Mouse (Mus musculus) midbrain, embryonic 14.5 days (tissue): ENCODE measurements around the gene Stambp. TPM values are rescaled to one million over a fixed set of nuclear protein-coding genes. Genes with fewer than 3 reads are reported as not detected.
"Not testable (repeated sequence)": the region's sequence is repeated elsewhere in the genome, so short reads cannot be mapped to it uniquely, and the experiment has no call there.

ENCODE experiments used
- ATAC-seq: fragments of 200-750 bp; cut with Nextera tagmentation; 2 replicates; pipeline ENCODE4 v1.8.0; 2017; ENCODE audit warnings: moderate number of reproducible peaks, moderate library complexity; ENCODE audit not compliant: low FRiP score, low TSS enrichment
- DNase-seq: peaks from one replicate; pipeline ENCODE4 v3.0.0-alpha.2; 2015
- H3K27ac ChIP-seq: fragments of 300-500 bp; sonication (generic); replicated peaks from 2 replicates; pipeline ENCODE4 v1.5.1; 2014; ENCODE audit warnings: mild to moderate bottlenecking, low read depth, low read length, moderate library complexity
- H3K27me3 ChIP-seq: fragments of 300-500 bp; sonication (generic); 2 replicates; pipeline ENCODE4 v1.6.1; 2014; ENCODE audit warnings: low read length, control low read depth, mixed read lengths; ENCODE audit not compliant: control insufficient read depth, insufficient read depth
- H3K36me3 ChIP-seq: fragments of 300-500 bp; sonication (generic); 2 replicates; pipeline ENCODE4 v1.6.1; 2014; ENCODE audit warnings: low read length, control low read depth; ENCODE audit not compliant: control insufficient read depth, insufficient read depth
- H3K4me1 ChIP-seq: fragments of 300-500 bp; sonication (generic); 2 replicates; pipeline ENCODE4 v1.6.1; 2014; ENCODE audit warnings: mild to moderate bottlenecking, antibody characterized with exemption, low read length, control low read depth; ENCODE audit not compliant: control insufficient read depth, insufficient read depth
- H3K4me2 ChIP-seq: fragments of 300-500 bp; sonication (generic); 2 replicates; pipeline ENCODE4 v1.6.1; 2014; ENCODE audit warnings: mild to moderate bottlenecking, low read length, moderate library complexity
- H3K4me3 ChIP-seq: fragments of 300-500 bp; sonication (generic); replicated peaks from 2 replicates; pipeline ENCODE4 v1.5.1; 2014; ENCODE audit warnings: low read depth, low read length
- H3K9ac ChIP-seq: fragments of 300-500 bp; sonication (generic); replicated peaks from 2 replicates; pipeline ENCODE4 v1.6.1; 2014; ENCODE audit warnings: mild to moderate bottlenecking, low read length, moderate library complexity
- H3K9me3 ChIP-seq: fragments of 300-500 bp; sonication (generic); 2 replicates; pipeline ENCODE4 v1.6.1; 2016; ENCODE audit warnings: low read length, control low read depth, mixed read lengths; ENCODE audit not compliant: control insufficient read depth
- WGBS: fragments of 180-500 bp; shearing (Covaris S2); extraction: QIAGEN DNeasy Blood & Tissue Kit; methylation state at CpG from one replicate; pipeline ENCODE4 v1.1.7; 2014; 5-methylcytosine and 5-hydroxymethylcytosine counted together
- polyA plus RNA-seq: library from polyadenylated mRNA; unstranded; fragments of >200 nt; fragmentation: Nextera tagmentation; extraction: Ambion mirVana; gene quantifications from 2 replicates; pipeline ENCODE4 v1.2.1, GENCODE M21; 2014

Stambp gene
- polyA plus RNA-seq, 1 experiment from 2014 or later = 63.6 TPM

GRCm38 (mm10) chr6:83598646-83599045 lies 26.1 kb upstream of the Stambp start:
- Histone ChIP-seq H3K27me3 (no peaks in the 10 kb centered on the region), H3K36me3 (no peaks in the 10 kb centered on the region), H3K4me3 (peak overlapping the region; percentile 33), H3K9ac (peak overlapping the region; percentile 62), H3K4me1 (no peaks in the 10 kb centered on the region), H3K4me2 (peak overlapping the region; percentile 65), H3K27ac (no peak overlapping the region), H3K9me3 (no peaks in the 10 kb centered on the region)
- WGBS = 8% methylated on average over 9 of the region's 9 CpGs
- DNase-seq (peak; percentile 85), ATAC-seq (0 out of 2 replicates have a peak, but pooled peaks have one; percentile 6)

- WGBS = 75% methylated on average over 3 of the region's 3 CpGs
- ATAC-seq (no peak), DNase-seq (no peak)
- no peak overlapping the region for H3K4me2 ChIP-seq
- H3K4me3 ChIP-seq = no peak overlapping the region
- no peaks in the 10 kb centered on the region for H3K4me1 ChIP-seq
- no peak overlapping the region for H3K9ac ChIP-seq
- H3K27ac ChIP-seq = no peak overlapping the region
- H3K27me3 ChIP-seq = no peaks in the 10 kb centered on the region
- H3K36me3 ChIP-seq = no peaks in the 10 kb centered on the region
- no peaks in the 10 kb centered on the region for H3K9me3 ChIP-seq
Observed at GRCm38 (mm10) chr6:83597988-83598387, 25.5 kb upstream of the Stambp start.

GRCm38 (mm10) chr6:83595035-83595434 lies 22.5 kb upstream of the Stambp start:
- DNase-seq = no peak
- no peaks in the 10 kb centered on the region for H3K36me3 ChIP-seq
- H3K27ac ChIP-seq = no peak overlapping the region
- no peak overlapping the region for H3K4me3 ChIP-seq
- ATAC-seq = no peak
- no peak overlapping the region for H3K4me2 ChIP-seq
- no peak overlapping the region for H3K9ac ChIP-seq
- 91% methylated on average over 2 of the region's 2 CpGs for WGBS
- no peaks in the 10 kb centered on the region for H3K9me3 ChIP-seq
- no peaks in the 10 kb centered on the region for H3K27me3 ChIP-seq
- no peaks in the 10 kb centered on the region for H3K4me1 ChIP-seq

- no peak for ATAC-seq
- WGBS = 81% methylated on average over 7 of the region's 7 CpGs
- Histone ChIP-seq H3K27ac (no peak overlapping the region), H3K27me3 (no peaks in the 10 kb centered on the region), H3K4me1 (no peaks in the 10 kb centered on the region), H3K9ac (no peak overlapping the region), H3K4me2 (no peak overlapping the region), H3K36me3 (no peaks in the 10 kb centered on the region), H3K4me3 (no peak overlapping the region), H3K9me3 (no peaks in the 10 kb centered on the region)
- DNase-seq = no peak
Observed at GRCm38 (mm10) chr6:83593896-83594295, 21.4 kb upstream of the Stambp start.

- no peak for ATAC-seq
- 85% methylated on average over 8 of the region's 8 CpGs for WGBS
Observed at GRCm38 (mm10) chr6:83592051-83592450, 19.5 kb upstream of the Stambp start.

GRCm38 (mm10) chr6:83590301-83590700 lies 17.8 kb upstream of the Stambp start:
- H3K4me2 ChIP-seq = no peak overlapping the region
- DNase-seq (no peak), ATAC-seq (no peak)
- 86% methylated on average over 3 of the region's 3 CpGs for WGBS
- H3K4me1 ChIP-seq = no peaks in the 10 kb centered on the region
- H3K9ac ChIP-seq = no peak overlapping the region
- H3K9me3 ChIP-seq = no peaks in the 10 kb centered on the region
- no peak overlapping the region for H3K27ac ChIP-seq
- no peak overlapping the region for H3K4me3 ChIP-seq
- no peaks in the 10 kb centered on the region for H3K27me3 ChIP-seq
- H3K36me3 ChIP-seq = no peaks in the 10 kb centered on the region

More at GRCm38 (mm10) chr6:83592051-83592450, 19.5 kb upstream of the Stambp start:
- no peaks in the 10 kb centered on the region for H3K4me1 ChIP-seq
- H3K27me3 ChIP-seq = no peaks in the 10 kb centered on the region
- no peaks in the 10 kb centered on the region for H3K36me3 ChIP-seq
- H3K9me3 ChIP-seq = no peaks in the 10 kb centered on the region
- no peak for DNase-seq
- H3K4me2 ChIP-seq = no peak overlapping the region
- no peak overlapping the region for H3K4me3 ChIP-seq
- no peak overlapping the region for H3K9ac ChIP-seq
- no peak overlapping the region for H3K27ac ChIP-seq

- not testable (repeated sequence) for H3K27ac ChIP-seq, H3K36me3 ChIP-seq, H3K27me3 ChIP-seq, ATAC-seq, H3K4me2 ChIP-seq, H3K4me1 ChIP-seq, H3K4me3 ChIP-seq, H3K9me3 ChIP-seq, DNase-seq, H3K9ac ChIP-seq
- WGBS = 87% methylated on average over 8 of the region's 8 CpGs
Observed at GRCm38 (mm10) chr6:83587191-83587590, 14.7 kb upstream of the Stambp start.

GRCm38 (mm10) chr6:83585328-83585727 lies 12.8 kb upstream of the Stambp start:
- H3K27ac ChIP-seq, ATAC-seq, H3K4me3 ChIP-seq, H3K36me3 ChIP-seq, DNase-seq, H3K9ac ChIP-seq, H3K27me3 ChIP-seq, H3K4me1 ChIP-seq, H3K9me3 ChIP-seq, H3K4me2 ChIP-seq: not testable (repeated sequence)
- WGBS = 91% methylated on average over 9 of the region's 9 CpGs

- WGBS = 80% methylated on average over 2 of the region's 2 CpGs
- Histone ChIP-seq H3K9me3 (no peaks in the 10 kb centered on the region), H3K27me3 (no peaks in the 10 kb centered on the region), H3K4me3 (no peak overlapping the region), H3K4me1 (no peaks in the 10 kb centered on the region), H3K36me3 (no peaks in the 10 kb centered on the region), H3K27ac (no peak overlapping the region), H3K9ac (no peak overlapping the region), H3K4me2 (no peak overlapping the region)
- DNase-seq (no peak), ATAC-seq (no peak)
Observed at GRCm38 (mm10) chr6:83583591-83583990, 11.1 kb upstream of the Stambp start.
